Mouse (Mus musculus) embryonic facial prominence, embryonic 14.5 days (tissue): ENCODE results near the gene Tbx10. TPM values are rescaled to one million over a fixed set of nuclear protein-coding genes. Genes with fewer than 3 reads are reported as not detected.
A peak's percentile ranks its signal among the peaks of the same experiment; 100 is the strongest.
"Not testable (repeated sequence)": the region's sequence is repeated elsewhere in the genome, so short reads cannot be mapped to it uniquely, and the experiment has no call there.

Source experiments
- ATAC-seq: fragments of 200-750 bp; cut with Nextera tagmentation; 2 replicates; pipeline ENCODE4 v1.8.0; 2017; ENCODE audit warnings: low read depth, moderate number of reproducible peaks, moderate TSS enrichment
- DNase-seq: peaks from one replicate; pipeline ENCODE4 v3.0.0-alpha.2; 2015; ENCODE audit warnings: low spot score
- H3K27ac ChIP-seq: fragments of 300-500 bp; sonication (generic); replicated peaks from 2 replicates; pipeline ENCODE4 v1.5.1; 2014; ENCODE audit warnings: low read depth, mild to moderate bottlenecking, low read length, moderate library complexity
- H3K27me3 ChIP-seq: fragments of 300-500 bp; sonication (generic); replicated peaks from 2 replicates; pipeline ENCODE4 v1.6.1; 2014; ENCODE audit warnings: low read length; ENCODE audit not compliant: control insufficient read depth, insufficient read depth
- H3K36me3 ChIP-seq: fragments of 300-500 bp; sonication (generic); 2 replicates; pipeline ENCODE4 v1.6.1; 2014; ENCODE audit warnings: low read length, mixed read lengths; ENCODE audit not compliant: control insufficient read depth, insufficient read depth
- H3K4me1 ChIP-seq: fragments of 300-500 bp; sonication (generic); 2 replicates; pipeline ENCODE4 v1.6.1; 2014; ENCODE audit warnings: antibody characterized with exemption, low read length; ENCODE audit not compliant: control insufficient read depth, insufficient read depth
- H3K4me2 ChIP-seq: fragments of 300-500 bp; sonication (generic); 2 replicates; pipeline ENCODE4 v1.6.1; 2014; ENCODE audit warnings: low read depth, mild to moderate bottlenecking, low read length, moderate library complexity, mixed read lengths
- H3K4me3 ChIP-seq: fragments of 300-500 bp; sonication (generic); 2 replicates; pipeline ENCODE4 v1.5.1; 2014; ENCODE audit warnings: low read depth, mild to moderate bottlenecking, low read length
- H3K9ac ChIP-seq: fragments of 300-500 bp; sonication (generic); 2 replicates; pipeline ENCODE4 v1.6.1; 2014; ENCODE audit warnings: low read depth, mild to moderate bottlenecking, low read length, moderate library complexity, mixed read lengths
- H3K9me3 ChIP-seq: fragments of 300-500 bp; sonication (generic); 2 replicates; pipeline ENCODE4 v1.6.1; 2016; ENCODE audit warnings: low read length; ENCODE audit not compliant: control insufficient read depth
- WGBS: fragments of 180-500 bp; shearing (Covaris S2); extraction: QIAGEN DNeasy Blood & Tissue Kit; methylation state at CpG from one replicate; pipeline ENCODE4 v1.1.7; 2014; 5-methylcytosine and 5-hydroxymethylcytosine counted together
- polyA plus RNA-seq: library from polyadenylated mRNA; unstranded; fragments of >200 nt; fragmentation: Nextera tagmentation; extraction: Ambion mirVana; gene quantifications from 2 replicates; pipeline ENCODE4 v1.2.1, GENCODE M21; 2014

The Tbx10 gene
- polyA plus RNA-seq, 1 experiment from 2014 or later: 0.10 TPM

DNA sequence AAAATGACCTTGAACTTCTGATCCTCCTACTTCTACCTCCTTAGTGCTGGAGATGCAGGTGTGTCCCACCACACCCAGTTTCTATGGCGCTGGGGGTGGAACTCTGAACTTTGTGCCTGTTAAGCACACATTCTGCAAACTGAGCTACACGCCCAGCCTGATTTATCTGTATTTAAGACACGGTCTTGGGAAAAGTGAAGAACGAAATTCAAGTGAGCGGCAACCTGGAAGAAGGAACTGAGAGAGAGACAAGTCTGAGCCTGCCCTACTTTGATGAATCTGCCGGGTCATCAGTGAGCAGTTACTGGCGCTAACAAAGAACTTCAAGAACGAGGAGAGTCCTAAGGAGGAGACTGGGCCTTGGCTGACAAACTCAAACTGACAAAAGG, 54.3 kb downstream of the Tbx10 start:
- no peaks in the 10 kb centered on the region; the same call in 1 of the 2 replicates for H3K4me1 ChIP-seq
- WGBS: 75% methylated on average over 8 of the region's 8 CpGs
- H3K36me3 ChIP-seq: no peaks in the 10 kb centered on the region
- no peak overlapping the region for H3K4me3 ChIP-seq
- no peaks in the 10 kb centered on the region for H3K9me3 ChIP-seq
- H3K27me3 ChIP-seq: no peaks in the 10 kb centered on the region
- DNase-seq: peak; percentile 37
- no peak for ATAC-seq
- H3K9ac ChIP-seq: no peak overlapping the region
- no peak overlapping the region for H3K27ac ChIP-seq
- H3K4me2 ChIP-seq: no peak overlapping the region

DNA sequence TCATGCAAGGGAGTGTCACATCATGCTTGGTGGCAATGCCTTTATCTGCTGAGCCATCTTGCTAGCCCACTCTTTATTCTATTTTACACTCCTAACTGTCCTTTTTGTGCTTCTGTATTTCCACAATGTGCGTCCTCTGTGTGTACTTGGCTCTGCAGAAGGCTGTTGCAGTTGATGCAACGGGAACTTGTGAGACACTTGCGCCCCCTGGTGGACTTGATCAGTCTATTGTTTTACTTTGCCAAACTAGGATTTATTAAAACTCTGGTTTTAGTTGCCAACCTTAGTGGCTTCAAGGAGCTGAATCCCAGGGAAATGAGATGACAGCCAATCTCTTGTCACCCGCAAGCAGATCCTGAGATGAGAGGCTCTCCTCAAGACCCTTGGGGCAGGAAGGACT, 55.3 kb downstream of the Tbx10 start:
- ATAC-seq (no peak), DNase-seq (peak; percentile 87)
- no peaks in the 10 kb centered on the region for H3K27me3 ChIP-seq
- WGBS: 11% methylated on average over 4 of the region's 4 CpGs
- H3K27ac ChIP-seq: no peak overlapping the region
- no peaks in the 10 kb centered on the region for H3K36me3 ChIP-seq
- no peaks in the 10 kb centered on the region; the same call in 1 of the 2 replicates for H3K4me1 ChIP-seq
- H3K4me3 ChIP-seq: no peak overlapping the region
- H3K4me2 ChIP-seq: no peak overlapping the region
- no peaks in the 10 kb centered on the region for H3K9me3 ChIP-seq
- H3K9ac ChIP-seq: no peak overlapping the region

- WGBS: 71% methylated on average over 5 of the region's 5 CpGs
- ATAC-seq, DNase-seq, H3K4me3 ChIP-seq, H3K36me3 ChIP-seq, H3K27me3 ChIP-seq, H3K4me1 ChIP-seq, H3K9me3 ChIP-seq, H3K4me2 ChIP-seq, H3K27ac ChIP-seq, H3K9ac ChIP-seq: not testable (repeated sequence)
These were observed 56.5 kb downstream of the Tbx10 start for GRCm38 (mm10) chr19:4049069-4049468.

Other genes starting within 250 kb of the Tbx10 start
- gene Kmt5b, start 225.3 kb upstream of the Tbx10 start, polyA plus RNA-seq: 25.6 and 26.3 TPM in 2 replicates
- 31.3 and 32.9 TPM in 2 replicates for gene Chka, start 141.0 kb upstream of the Tbx10 start, polyA plus RNA-seq
- 33.6 and 36.5 TPM in 2 replicates for gene Tcirg1, start 85.6 kb upstream of the Tbx10 start, polyA plus RNA-seq
- gene Ndufs8, start 80.0 kb upstream of the Tbx10 start, polyA plus RNA-seq: 297 and 302 TPM in 2 replicates
- gene Aldh3b1, start 62.9 kb upstream of the Tbx10 start, polyA plus RNA-seq: 4.6 and 4.8 TPM in 2 replicates
- 21.3 and 24.5 TPM in 2 replicates for gene Unc93b1, start 57.6 kb upstream of the Tbx10 start, polyA plus RNA-seq
- 0.18 and 0.24 TPM in 2 replicates for gene Aldh3b3, start 34.1 kb upstream of the Tbx10 start, polyA plus RNA-seq
- gene Aldh3b2, start 20.4 kb upstream of the Tbx10 start, polyA plus RNA-seq: 9.2 and 11.8 TPM in 2 replicates
- 8.2 and 8.5 TPM in 2 replicates for gene Acy3, start 6.2 kb upstream of the Tbx10 start, polyA plus RNA-seq
- gene Nudt8, start 7.8 kb downstream of the Tbx10 start, polyA plus RNA-seq: 25.8 and 29.5 TPM in 2 replicates
- 1.4 and 1.6 TPM in 2 replicates for gene Gm49405, start 7.9 kb downstream of the Tbx10 start, polyA plus RNA-seq
- gene Doc2g, start 10.6 kb downstream of the Tbx10 start, polyA plus RNA-seq: 2.5 and 3.4 TPM in 2 replicates
- gene Ndufv1, start 20.1 kb downstream of the Tbx10 start, polyA plus RNA-seq: 188 and 199 TPM in 2 replicates
- gene Gstp1, start 45.2 kb downstream of the Tbx10 start, polyA plus RNA-seq: 483 and 496 TPM in 2 replicates
- 1.2 and 4.5 TPM in 2 replicates for gene Gstp2, start 53.3 kb downstream of the Tbx10 start, polyA plus RNA-seq
- gene Gstp3, start 66.8 kb downstream of the Tbx10 start, polyA plus RNA-seq: 0.35 TPM in 1 of 2 replicates, not detected in the other
- gene Cabp2, start 88.8 kb downstream of the Tbx10 start, polyA plus RNA-seq: not detected in 2 replicates
- 66.1 and 68.6 TPM in 2 replicates for gene Cdk2ap2, start 104.4 kb downstream of the Tbx10 start, polyA plus RNA-seq
- 5.6 and 6.6 TPM in 2 replicates for gene Pitpnm1, start 107.2 kb downstream of the Tbx10 start, polyA plus RNA-seq
- 81.9 and 88.6 TPM in 2 replicates for gene Aip, start 133.1 kb downstream of the Tbx10 start, polyA plus RNA-seq
- 0.08 TPM in 1 of 2 replicates, not detected in the other for gene Gpr152, start 147.0 kb downstream of the Tbx10 start, polyA plus RNA-seq
- 0.12 TPM in 1 of 2 replicates, not detected in the other for gene Cabp4, start 151.3 kb downstream of the Tbx10 start, polyA plus RNA-seq
- 139 and 162 TPM in 2 replicates for gene Coro1b, start 155.9 kb downstream of the Tbx10 start, polyA plus RNA-seq
- gene Ptprcap, start 160.9 kb downstream of the Tbx10 start, polyA plus RNA-seq: 5.1 and 6.7 TPM in 2 replicates
- 34.1 and 43.2 TPM in 2 replicates for gene Rps6kb2, start 170.6 kb downstream of the Tbx10 start, polyA plus RNA-seq
- 4.3 and 5.3 TPM in 2 replicates for gene Carns1, start 182.7 kb downstream of the Tbx10 start, polyA plus RNA-seq
- 3.6 and 3.8 TPM in 2 replicates for gene Tbc1d10c, start 198.5 kb downstream of the Tbx10 start, polyA plus RNA-seq
- 744 and 800 TPM in 2 replicates for gene Ppp1ca, start 199.3 kb downstream of the Tbx10 start, polyA plus RNA-seq
- 28.9 and 32.4 TPM in 2 replicates for gene Rad9a, start 208.9 kb downstream of the Tbx10 start, polyA plus RNA-seq
- gene Clcf1, start 221.5 kb downstream of the Tbx10 start, polyA plus RNA-seq: 6.0 and 6.3 TPM in 2 replicates
- not detected in 2 replicates for gene AC109138.7, start 221.6 kb downstream of the Tbx10 start, polyA plus RNA-seq
- gene Pold4, start 239.1 kb downstream of the Tbx10 start, polyA plus RNA-seq: 28.1 and 31.3 TPM in 2 replicates